Mouse (Mus musculus) megakaryocyte, embryonic 14.5 days (primary cell): ENCODE results near the gene Rps12. TPM values are rescaled to one million over a fixed set of nuclear protein-coding genes. Genes with fewer than 3 reads are reported as not detected.

Experiments used
- H3K27me3 ChIP-seq: replicated peaks from 2 replicates; pipeline ENCODE3; 2012; ENCODE audit warnings: inconsistent platforms
- H3K36me3 ChIP-seq: replicated peaks from 2 replicates; pipeline ENCODE3; 2012; ENCODE audit warnings: low read length, inconsistent platforms, mixed read lengths
- H3K4me1 ChIP-seq: 2 replicates; pipeline ENCODE4 v1.6.1; 2012; ENCODE audit warnings: inconsistent platforms
- H3K4me3 ChIP-seq: replicated peaks from 2 replicates; pipeline ENCODE3; 2012; ENCODE audit warnings: moderate library complexity, mild to moderate bottlenecking, inconsistent platforms
- H3K9me3 ChIP-seq: 2 replicates; pipeline ENCODE4 v1.6.1; 2012; ENCODE audit warnings: inconsistent platforms
- FLI1 ChIP-seq: IDR thresholded peaks from 2 replicates; pipeline ENCODE4 v1.6.1; 2012; ENCODE audit warnings: low read length, inconsistent platforms, mixed read lengths
- GATA1 ChIP-seq: IDR thresholded peaks from 3 replicates; pipeline ENCODE4 v1.6.1; 2012; ENCODE audit warnings: mixed read lengths, low read length, inconsistent platforms, borderline replicate concordance
- polyA plus RNA-seq: library from polyadenylated mRNA; stranded (reverse); fragments of >175 nt; gene quantifications from 2 replicates; pipeline ENCODE4 v1.2.3, GENCODE M21; 2012; ENCODE audit warnings: low replicate concordance; ENCODE audit not compliant: insufficient read depth

Rps12 gene
- 210 and 1,237 TPM in 2 replicates for polyA plus RNA-seq

- no peak for TF ChIP-seq GATA1
- peak; percentile 22; the same call in 1 of the 2 replicates for TF ChIP-seq FLI1
- no peaks in the 10 kb centered on the region for H3K27me3 ChIP-seq
Observed at GRCm38 (mm10) chr10:23787062-23787821, at the start of gene Rps12. TSS of gene Rps12 (minus strand) at chr10:23787275.

GRCm38 (mm10) chr10:23836003-23836964 is 49.2 kb upstream of the Rps12 start:
- Histone ChIP-seq H3K4me3 (no peak overlapping the region), H3K4me1 (no peaks in the 10 kb centered on the region), H3K27me3 (no peaks in the 10 kb centered on the region), H3K36me3 (no peaks in the 10 kb centered on the region), H3K9me3 (peaks cover 3% of the 10 kb centered on the region; the same call in 1 of the 2 replicates)
- TF ChIP-seq FLI1 (no peak), GATA1 (no peak)

More at GRCm38 (mm10) chr10:23787062-23787821, at the start of gene Rps12:
- H3K4me3 ChIP-seq: peak within 1 kb of the TSS; percentile 93
- peaks cover 52% of the 10 kb centered on the region for H3K4me1 ChIP-seq
- H3K9me3 ChIP-seq: no peaks in the 10 kb centered on the region
- peaks cover 35% of the 10 kb centered on the region for H3K36me3 ChIP-seq

GRCm38 (mm10) chr10:23826516-23826915 is 39.4 kb upstream of the Rps12 start:
- Histone ChIP-seq H3K9me3 (peaks cover 7% of the 10 kb centered on the region; the same call in 1 of the 2 replicates), H3K4me1 (no peaks in the 10 kb centered on the region)
- TF ChIP-seq FLI1 (no peak), GATA1 (no peak)

GRCm38 (mm10) chr10:23816241-23816640 is 29.2 kb upstream of the Rps12 start:
- no peaks in the 10 kb centered on the region for H3K27me3 ChIP-seq
- H3K4me3 ChIP-seq: no peak overlapping the region
- H3K36me3 ChIP-seq: no peaks in the 10 kb centered on the region
- H3K4me1 ChIP-seq: peaks cover 14% of the 10 kb centered on the region
- TF ChIP-seq GATA1 (no peak), FLI1 (no peak)
- no peaks in the 10 kb centered on the region for H3K9me3 ChIP-seq

More at GRCm38 (mm10) chr10:23826516-23826915, 39.4 kb upstream of the Rps12 start:
- Histone ChIP-seq H3K36me3 (no peaks in the 10 kb centered on the region), H3K4me3 (no peak overlapping the region), H3K27me3 (no peaks in the 10 kb centered on the region)

GRCm38 (mm10) chr10:23815168-23815567 is 28.1 kb upstream of the Rps12 start:
- Histone ChIP-seq H3K9me3 (no peaks in the 10 kb centered on the region), H3K4me3 (no peak overlapping the region), H3K4me1 (peaks cover 14% of the 10 kb centered on the region), H3K27me3 (no peaks in the 10 kb centered on the region), H3K36me3 (no peaks in the 10 kb centered on the region)
- TF ChIP-seq FLI1: no peak
- no peak for TF ChIP-seq GATA1

GRCm38 (mm10) chr10:23812852-23813766 is 26.0 kb upstream of the Rps12 start:
- H3K9me3 ChIP-seq: no peaks in the 10 kb centered on the region
- H3K4me3 ChIP-seq: no peak overlapping the region
- H3K27me3 ChIP-seq: no peaks in the 10 kb centered on the region
- no peaks in the 10 kb centered on the region for H3K36me3 ChIP-seq
- TF ChIP-seq GATA1: no peak
- no peak for TF ChIP-seq FLI1
- peaks cover 14% of the 10 kb centered on the region for H3K4me1 ChIP-seq

GRCm38 (mm10) chr10:23812438-23812759 is 25.3 kb upstream of the Rps12 start:
- Histone ChIP-seq H3K36me3 (no peaks in the 10 kb centered on the region), H3K4me3 (no peak overlapping the region), H3K4me1 (peaks cover 14% of the 10 kb centered on the region), H3K9me3 (no peaks in the 10 kb centered on the region), H3K27me3 (no peaks in the 10 kb centered on the region)
- no peak for TF ChIP-seq GATA1
- no peak for TF ChIP-seq FLI1

GRCm38 (mm10) chr10:23811635-23812437 is 24.8 kb upstream of the Rps12 start:
- no peak overlapping the region for H3K4me3 ChIP-seq
- peaks cover 14% of the 10 kb centered on the region for H3K4me1 ChIP-seq
- no peaks in the 10 kb centered on the region for H3K9me3 ChIP-seq
- TF ChIP-seq GATA1 (no peak), FLI1 (no peak)
- H3K36me3 ChIP-seq: no peaks in the 10 kb centered on the region
- H3K27me3 ChIP-seq: no peaks in the 10 kb centered on the region
